Mouse (Mus musculus) neural tube, embryonic 11.5 days (tissue): ENCODE results near the gene Mettl8. TPM values are rescaled to one million over a fixed set of nuclear protein-coding genes. Genes with fewer than 3 reads are reported as not detected.

Source experiments
- ATAC-seq: fragments of 200-750 bp; cut with Nextera tagmentation; 2 replicates; pipeline ENCODE4 v1.8.0; 2017; ENCODE audit warnings: moderate number of reproducible peaks, mild to moderate bottlenecking, moderate TSS enrichment, moderate library complexity; ENCODE audit not compliant: insufficient read depth, low FRiP score, low TSS enrichment
- DNase-seq: peaks from one replicate; pipeline ENCODE4 v3.0.0-alpha.2; 2015; ENCODE audit warnings: low spot score
- H3K27ac ChIP-seq: fragments of 300-500 bp; sonication (generic); 2 replicates; pipeline ENCODE4 v1.5.1; 2014; ENCODE audit warnings: low read depth, mild to moderate bottlenecking, low read length
- H3K27me3 ChIP-seq: fragments of 300-500 bp; sonication (generic); 2 replicates; pipeline ENCODE4 v1.6.1; 2014; ENCODE audit warnings: mild to moderate bottlenecking, low read length, mixed read lengths; ENCODE audit not compliant: control insufficient read depth, insufficient read depth
- H3K36me3 ChIP-seq: fragments of 300-500 bp; sonication (generic); 2 replicates; pipeline ENCODE4 v1.6.1; 2014; ENCODE audit warnings: mild to moderate bottlenecking, low read length, moderate library complexity, mixed read lengths; ENCODE audit not compliant: control insufficient read depth, insufficient read depth
- H3K4me1 ChIP-seq: fragments of 300-500 bp; sonication (generic); 2 replicates; pipeline ENCODE4 v1.6.1; 2014; ENCODE audit warnings: low read length, mixed read lengths; ENCODE audit not compliant: control insufficient read depth, insufficient read depth
- H3K4me2 ChIP-seq: fragments of 300-500 bp; sonication (generic); 2 replicates; pipeline ENCODE4 v1.6.1; 2014; ENCODE audit warnings: low read depth, mild to moderate bottlenecking, moderate library complexity
- H3K4me3 ChIP-seq: fragments of 300-500 bp; sonication (generic); 2 replicates; pipeline ENCODE4 v1.5.1; 2014; ENCODE audit warnings: low read depth, low read length
- H3K9ac ChIP-seq: fragments of 300-500 bp; sonication (generic); 2 replicates; pipeline ENCODE4 v1.6.1; 2014; ENCODE audit warnings: mild to moderate bottlenecking, low read length
- H3K9me3 ChIP-seq: fragments of 300-500 bp; sonication (generic); 2 replicates; pipeline ENCODE4 v1.6.1; 2016; ENCODE audit warnings: low read length; ENCODE audit not compliant: control insufficient read depth
- WGBS: fragments of 180-500 bp; shearing (Covaris S2); extraction: QIAGEN DNeasy Blood & Tissue Kit; methylation state at CpG from one replicate; pipeline ENCODE4 v1.1.7; 2014; 5-methylcytosine and 5-hydroxymethylcytosine counted together
- polyA plus RNA-seq: library from polyadenylated mRNA; unstranded; fragments of >200 nt; fragmentation: Nextera tagmentation; extraction: Ambion mirVana; gene quantifications from 2 replicates; pipeline ENCODE4 v1.2.1, GENCODE M21; 2014

The Mettl8 gene
- polyA plus RNA-seq, 1 experiment from 2014 or later: 21.4 TPM

- 96% methylated on average over 6 of the region's 6 CpGs for WGBS
- Histone ChIP-seq H3K4me3 (no peak overlapping the region), H3K27me3 (no peaks in the 10 kb centered on the region), H3K9me3 (no peaks in the 10 kb centered on the region), H3K36me3 (no peaks in the 10 kb centered on the region), H3K4me2 (no peak overlapping the region), H3K9ac (no peak overlapping the region), H3K4me1 (no peaks in the 10 kb centered on the region), H3K27ac (no peak overlapping the region)
- DNase-seq (no peak), ATAC-seq (no peak)
Observed at GRCm38 (mm10) chr2:70974769-70975168, 80.6 kb downstream of the Mettl8 start.

- Histone ChIP-seq H3K4me1 (no peaks in the 10 kb centered on the region), H3K9me3 (no peaks in the 10 kb centered on the region), H3K36me3 (no peaks in the 10 kb centered on the region), H3K27ac (no peak overlapping the region), H3K9ac (no peak overlapping the region), H3K4me3 (no peak overlapping the region), H3K27me3 (no peaks in the 10 kb centered on the region), H3K4me2 (no peak overlapping the region)
- 81% methylated on average over 16 of the region's 16 CpGs for WGBS
- ATAC-seq (no peak), DNase-seq (no peak)
Observed at GRCm38 (mm10) chr2:70972795-70973518, 82.4 kb downstream of the Mettl8 start.

GRCm38 (mm10) chr2:70970158-70970741 lies 85.1 kb downstream of the Mettl8 start:
- Histone ChIP-seq H3K4me3 (no peak overlapping the region), H3K9me3 (no peaks in the 10 kb centered on the region), H3K27ac (no peak overlapping the region), H3K9ac (no peak overlapping the region), H3K4me2 (no peak overlapping the region), H3K36me3 (no peaks in the 10 kb centered on the region), H3K4me1 (no peaks in the 10 kb centered on the region), H3K27me3 (no peaks in the 10 kb centered on the region)
- 50% methylated on average over 7 of the region's 7 CpGs for WGBS
- ATAC-seq (no peak), DNase-seq (no peak)

- Histone ChIP-seq H3K36me3 (no peaks in the 10 kb centered on the region), H3K4me1 (no peaks in the 10 kb centered on the region), H3K9ac (no peak overlapping the region), H3K9me3 (no peaks in the 10 kb centered on the region), H3K27me3 (no peaks in the 10 kb centered on the region), H3K4me2 (no peak overlapping the region), H3K27ac (no peak overlapping the region), H3K4me3 (no peak overlapping the region)
- 81% methylated on average over 2 of the region's 2 CpGs for WGBS
- no peak for DNase-seq
- ATAC-seq: no peak
Observed at GRCm38 (mm10) chr2:70968305-70968704, 87.1 kb downstream of the Mettl8 start.

GRCm38 (mm10) chr2:70967216-70967615 lies 88.2 kb downstream of the Mettl8 start:
- no peak overlapping the region for H3K27ac ChIP-seq
- no peaks in the 10 kb centered on the region for H3K36me3 ChIP-seq
- no peak for DNase-seq
- no peak for ATAC-seq
- H3K4me3 ChIP-seq: no peak overlapping the region
- no peaks in the 10 kb centered on the region for H3K4me1 ChIP-seq
- H3K9me3 ChIP-seq: no peaks in the 10 kb centered on the region
- H3K27me3 ChIP-seq: no peaks in the 10 kb centered on the region
- H3K9ac ChIP-seq: no peak overlapping the region
- H3K4me2 ChIP-seq: no peak overlapping the region
- 89% methylated on average over 1 of the region's 1 CpGs for WGBS

DNA sequence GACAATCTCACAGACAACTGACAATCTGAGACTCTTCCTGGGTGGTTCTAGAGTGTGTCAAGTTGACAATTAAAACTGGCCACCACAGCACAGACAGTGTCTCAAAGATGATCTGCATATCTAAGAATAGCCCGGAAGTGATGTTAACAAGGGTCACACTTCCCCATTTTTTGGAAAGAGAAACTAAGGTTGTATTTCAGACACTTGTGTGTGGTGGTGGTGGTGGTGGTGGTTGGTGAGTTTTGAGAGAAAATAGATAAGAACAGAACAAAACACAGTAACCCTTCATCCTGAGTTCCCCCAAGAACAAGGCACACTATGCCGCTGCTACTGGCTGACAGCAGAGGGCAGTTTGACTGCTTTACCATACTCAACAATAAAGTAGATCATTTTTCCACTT lies 90.6 kb downstream of the Mettl8 start:
- Histone ChIP-seq H3K27me3 (no peaks in the 10 kb centered on the region), H3K36me3 (no peaks in the 10 kb centered on the region), H3K4me3 (no peak overlapping the region), H3K9me3 (no peaks in the 10 kb centered on the region), H3K9ac (no peak overlapping the region), H3K4me1 (no peaks in the 10 kb centered on the region), H3K27ac (no peak overlapping the region), H3K4me2 (no peak overlapping the region)
- DNase-seq (no peak), ATAC-seq (no peak)
- 96% methylated on average over 2 of the region's 2 CpGs for WGBS

- DNase-seq (no peak), ATAC-seq (no peak)
- Histone ChIP-seq H3K9ac (no peak overlapping the region), H3K27me3 (no peaks in the 10 kb centered on the region), H3K36me3 (no peaks in the 10 kb centered on the region), H3K4me1 (no peaks in the 10 kb centered on the region), H3K9me3 (no peaks in the 10 kb centered on the region), H3K4me2 (no peak overlapping the region), H3K27ac (no peak overlapping the region), H3K4me3 (no peak overlapping the region)
- 84% methylated on average over 1 of the region's 1 CpGs for WGBS
Observed at GRCm38 (mm10) chr2:70962921-70963320, 92.5 kb downstream of the Mettl8 start.

- no peak for DNase-seq
- H3K36me3 ChIP-seq: no peaks in the 10 kb centered on the region
- no peaks in the 10 kb centered on the region for H3K4me1 ChIP-seq
- H3K9ac ChIP-seq: no peak overlapping the region
- no peaks in the 10 kb centered on the region for H3K9me3 ChIP-seq
- H3K4me3 ChIP-seq: no peak overlapping the region
- ATAC-seq: no peak
- no peaks in the 10 kb centered on the region for H3K27me3 ChIP-seq
- no peak overlapping the region for H3K27ac ChIP-seq
- H3K4me2 ChIP-seq: no peak overlapping the region
- WGBS: 75% methylated on average over 6 of the region's 6 CpGs
Observed at GRCm38 (mm10) chr2:70961086-70961941, 94.1 kb downstream of the Mettl8 start.
